Mouse (Mus musculus): ENCODE results near the gene Vps8.

GRCm38 (mm10) chr16:21376949-21377604, 45.8 kb upstream of the Vps8 start:
- TF ChIP-seq CTCF (IDR thresholded peaks at IDR 0.05; ENCODE audit: borderline replicate concordance, control insufficient read depth, extremely low read depth, insufficient read depth, low read length, poor library complexity) (no peak), POLR2A (IDR thresholded peaks at IDR 0.05; ENCODE audit: control insufficient read depth, extremely low read depth, insufficient read depth, low read length, poor library complexity) (no peak)
